Mouse (Mus musculus): ENCODE measurements around the gene Csk. TPM values are rescaled to one million over a fixed set of nuclear protein-coding genes. Genes with fewer than 3 reads are reported as not detected.

Csk gene
- total and polyA plus RNA-seq, 3 experiments = 118 to 332 (median 151) TPM

DNA sequence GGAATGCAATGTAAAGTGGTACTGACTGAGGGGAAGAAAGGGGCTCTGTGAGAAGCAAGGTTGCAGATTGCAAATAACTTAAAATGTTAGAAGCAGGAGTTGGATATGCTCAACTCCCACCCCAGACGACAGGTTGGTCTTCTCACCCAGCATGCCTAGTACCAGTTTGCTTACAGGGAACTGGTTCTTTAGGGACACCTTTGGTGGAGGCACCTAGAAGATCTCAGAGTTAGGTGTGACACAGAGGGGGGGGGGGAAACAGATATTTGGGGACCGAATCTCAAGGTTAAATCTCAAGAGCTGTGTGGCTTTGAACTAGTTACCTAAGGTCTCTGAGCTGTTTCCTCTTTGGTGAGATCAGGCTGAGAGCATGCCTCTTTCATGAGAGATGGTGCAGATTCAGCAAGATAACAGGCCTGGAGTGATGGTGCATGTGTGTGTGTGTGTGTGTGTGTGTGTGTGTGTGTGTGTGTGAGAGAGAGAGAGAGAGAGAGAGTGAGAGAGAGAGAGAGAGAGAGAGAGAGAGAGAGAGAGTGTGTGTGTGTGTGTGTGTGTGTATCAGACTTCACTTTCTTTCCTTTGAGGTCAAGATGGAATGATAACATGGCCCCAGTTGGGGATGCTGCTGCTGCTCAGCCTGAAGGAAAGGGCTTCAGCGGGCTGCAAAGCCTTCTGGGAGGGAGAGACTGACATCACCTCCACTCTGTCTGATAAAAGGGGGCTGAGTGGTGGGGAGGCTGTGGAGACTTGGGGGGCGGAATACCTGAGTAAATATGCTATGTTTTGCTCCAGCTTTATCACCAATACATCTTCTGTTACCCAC, 5.9 kb downstream of the Csk start:
- ATAC-seq (ENCODE audit: extremely low read depth, insufficient number of reproducible peaks, low FRiP score, poor library complexity, severe bottlenecking) (no peak), DNase-seq (ENCODE audit: low spot score) (no peak)

GRCm38 (mm10) chr9:57646551-57647103, 6.8 kb downstream of the Csk start:
- no peaks in the 10 kb centered on the region for H3K27me3 ChIP-seq (ENCODE audit: insufficient read depth, low read length)
- H3K4me3 ChIP-seq (ENCODE audit: low read depth, low read length) = no peak overlapping the region
- ATAC-seq (ENCODE audit: extremely low read depth, insufficient number of reproducible peaks, low FRiP score, poor library complexity, severe bottlenecking) (no peak), DNase-seq (ENCODE audit: low spot score) (no peak)
- H3K4me1 ChIP-seq (ENCODE audit: insufficient read depth, low read depth, low read length) = peaks cover 77% of the 10 kb centered on the region
- peaks cover 24% of the 10 kb centered on the region for H3K36me3 ChIP-seq (replicated peaks)
- no peak for TF ChIP-seq POLR2AphosphoS5 (IDR thresholded peaks at IDR 0.05; ENCODE audit: insufficient replicate concordance, low read depth, low read length)
- no peak for TF ChIP-seq TAL1 (conservative IDR thresholded peaks at IDR 0.05; ENCODE audit: low read depth, low read length)
- no peak for TF ChIP-seq GATA2 (IDR thresholded peaks at IDR 0.05; ENCODE audit: borderline replicate concordance, low read depth, low read length)
- TF ChIP-seq GATA1 (IDR thresholded peaks at IDR 0.05; ENCODE audit: borderline replicate concordance, low read length) = no peak
- TF ChIP-seq CTCF (IDR thresholded peaks at IDR 0.05; ENCODE audit: low read depth, low read length) = no peak
- no peaks in the 10 kb centered on the region for H3K9me3 ChIP-seq (replicated peaks)

More for the DNA sequence above, 5.9 kb downstream of the Csk start:
- Histone ChIP-seq H3K4me1 (ENCODE audit: insufficient read depth, low read depth, low read length) (peaks cover 73% of the 10 kb centered on the region), H3K36me3 (replicated peaks) (peaks cover 15% of the 10 kb centered on the region), H3K4me3 (ENCODE audit: low read depth, low read length) (no peak overlapping the region), H3K27me3 (ENCODE audit: insufficient read depth, low read length) (no peaks in the 10 kb centered on the region), H3K9me3 (replicated peaks) (no peaks in the 10 kb centered on the region)
- no peak for TF ChIP-seq GATA2 (IDR thresholded peaks at IDR 0.05; ENCODE audit: borderline replicate concordance, low read depth, low read length)
- TF ChIP-seq CTCF (IDR thresholded peaks at IDR 0.05; ENCODE audit: low read depth, low read length) = no peak
- TF ChIP-seq TAL1 (conservative IDR thresholded peaks at IDR 0.05; ENCODE audit: low read depth, low read length) = no peak
- no peak for TF ChIP-seq POLR2AphosphoS5 (IDR thresholded peaks at IDR 0.05; ENCODE audit: insufficient replicate concordance, low read depth, low read length)
- TF ChIP-seq GATA1 (IDR thresholded peaks at IDR 0.05; ENCODE audit: borderline replicate concordance, low read length) = no peak

- H3K4me1 ChIP-seq (ENCODE audit: insufficient read depth, low read depth, low read length) = peaks cover 77% of the 10 kb centered on the region
Observed at GRCm38 (mm10) chr9:57644944-57645893, 8.2 kb downstream of the Csk start.

GRCm38 (mm10) chr9:57644442-57644943, 8.9 kb downstream of the Csk start:
- TF ChIP-seq CTCF (IDR thresholded peaks at IDR 0.05; ENCODE audit: low read depth, low read length) (no peak), GATA1 (IDR thresholded peaks at IDR 0.05; ENCODE audit: borderline replicate concordance, low read length) (no peak), POLR2AphosphoS5 (IDR thresholded peaks at IDR 0.05; ENCODE audit: insufficient replicate concordance, low read depth, low read length) (no peak), TAL1 (conservative IDR thresholded peaks at IDR 0.05; ENCODE audit: low read depth, low read length) (no peak), GATA2 (IDR thresholded peaks at IDR 0.05; ENCODE audit: borderline replicate concordance, low read depth, low read length) (no peak)
- H3K9me3 ChIP-seq (replicated peaks) = no peaks in the 10 kb centered on the region
- DNase-seq (ENCODE audit: low spot score) (no peak), ATAC-seq (ENCODE audit: extremely low read depth, insufficient number of reproducible peaks, low FRiP score, poor library complexity, severe bottlenecking) (no peak)
- H3K4me1 ChIP-seq (ENCODE audit: insufficient read depth, low read depth, low read length) = peaks cover 83% of the 10 kb centered on the region
- H3K4me3 ChIP-seq (ENCODE audit: low read depth, low read length) = peak overlapping the region; percentile 92
- H3K36me3 ChIP-seq (replicated peaks) = peaks cover 44% of the 10 kb centered on the region
- H3K27me3 ChIP-seq (ENCODE audit: insufficient read depth, low read length) = no peaks in the 10 kb centered on the region

More at GRCm38 (mm10) chr9:57644944-57645893, 8.2 kb downstream of the Csk start:
- ATAC-seq (ENCODE audit: extremely low read depth, insufficient number of reproducible peaks, low FRiP score, poor library complexity, severe bottlenecking) (no peak), DNase-seq (ENCODE audit: low spot score) (peak; percentile 87)
- H3K4me3 ChIP-seq (ENCODE audit: low read depth, low read length) = peak overlapping the region; percentile 92
- no peak for TF ChIP-seq TAL1 (conservative IDR thresholded peaks at IDR 0.05; ENCODE audit: low read depth, low read length)
- TF ChIP-seq CTCF (IDR thresholded peaks at IDR 0.05; ENCODE audit: low read depth, low read length) = peak; percentile 93
- H3K36me3 ChIP-seq (replicated peaks) = peaks cover 36% of the 10 kb centered on the region
- H3K27me3 ChIP-seq (ENCODE audit: insufficient read depth, low read length) = no peaks in the 10 kb centered on the region
- no peaks in the 10 kb centered on the region for H3K9me3 ChIP-seq (replicated peaks)

- ATAC-seq (ENCODE audit: extremely low read depth, insufficient number of reproducible peaks, low FRiP score, poor library complexity, severe bottlenecking) = peak; percentile 46
- H3K9me3 ChIP-seq (replicated peaks) = no peaks in the 10 kb centered on the region
- peaks cover 50% of the 10 kb centered on the region for H3K36me3 ChIP-seq (replicated peaks)
- peak; percentile 50 for DNase-seq (ENCODE audit: low spot score)
- H3K4me3 ChIP-seq (ENCODE audit: low read depth, low read length) = peak overlapping the region; percentile 92
- TF ChIP-seq TAL1 (conservative IDR thresholded peaks at IDR 0.05; ENCODE audit: low read depth, low read length) = peak; percentile 82
- TF ChIP-seq POLR2AphosphoS5 (IDR thresholded peaks at IDR 0.05; ENCODE audit: insufficient replicate concordance, low read depth, low read length) = no peak
- H3K27me3 ChIP-seq (ENCODE audit: insufficient read depth, low read length) = no peaks in the 10 kb centered on the region
- H3K4me1 ChIP-seq (ENCODE audit: insufficient read depth, low read depth, low read length) = peaks cover 89% of the 10 kb centered on the region
Observed at GRCm38 (mm10) chr9:57643856-57644180, 9.6 kb downstream of the Csk start.

Data from G1E (cell line).